Mouse (Mus musculus): ENCODE results near the gene Mipep. TPM values are rescaled to one million over a fixed set of nuclear protein-coding genes. Genes with fewer than 3 reads are reported as not detected.

The Mipep gene
- total and polyA plus RNA-seq, 2 experiments from 2014 or later, result 17.1 to 32.1 TPM

DNA sequence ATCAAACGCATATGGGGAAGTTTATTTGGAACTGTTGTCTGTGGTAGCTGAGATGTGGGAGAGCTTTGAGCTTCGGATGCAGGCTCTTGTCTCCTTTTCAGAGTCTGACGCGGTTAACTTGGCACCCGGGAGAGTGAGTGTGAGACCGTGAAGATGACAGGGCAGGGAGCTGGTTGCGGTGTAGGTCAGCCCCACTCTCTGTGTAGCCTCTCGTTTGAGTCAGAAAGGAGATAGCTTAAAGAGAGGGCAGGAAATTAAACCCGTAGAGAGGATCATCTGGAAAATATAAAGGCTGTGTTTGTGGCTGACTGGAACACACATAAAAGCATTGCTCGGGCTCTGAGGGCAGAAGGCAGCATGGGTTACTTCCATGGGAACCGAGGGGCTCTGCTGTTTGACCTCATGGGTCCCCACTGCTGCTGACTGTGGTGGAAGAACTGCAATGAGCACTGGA, 22.5 kb downstream of the Mipep start:
- Histone ChIP-seq H3K4me2 (ENCODE audit: low read depth, low read length, poor library complexity, severe bottlenecking) (no peak overlapping the region), H3K9me3 (ENCODE audit: low read length) (no peaks in the 10 kb centered on the region), H3K36me3 (ENCODE audit: insufficient read depth, low read length) (peaks cover 15% of the 10 kb centered on the region), H3K27ac (ENCODE audit: low read depth, low read length) (no peak overlapping the region; the same call in 1 of the 2 replicates), H3K4me1 (ENCODE audit: insufficient read depth, low read length) (no peaks in the 10 kb centered on the region), H3K4me3 (ENCODE audit: low read depth, low read length) (no peak overlapping the region), H3K27me3 (ENCODE audit: insufficient read depth, low read length) (no peaks in the 10 kb centered on the region), H3K9ac (replicated peaks; ENCODE audit: low read length, poor library complexity, severe bottlenecking) (no peak overlapping the region)
- no peak for TF ChIP-seq CTCF (IDR thresholded peaks at IDR 0.05)
- 50% methylated on average over 11 of the region's 11 CpGs for WGBS
- ATAC-seq (ENCODE audit: low FRiP score) (no peak), DNase-seq (ENCODE audit: low spot score) (no peak)

DNA sequence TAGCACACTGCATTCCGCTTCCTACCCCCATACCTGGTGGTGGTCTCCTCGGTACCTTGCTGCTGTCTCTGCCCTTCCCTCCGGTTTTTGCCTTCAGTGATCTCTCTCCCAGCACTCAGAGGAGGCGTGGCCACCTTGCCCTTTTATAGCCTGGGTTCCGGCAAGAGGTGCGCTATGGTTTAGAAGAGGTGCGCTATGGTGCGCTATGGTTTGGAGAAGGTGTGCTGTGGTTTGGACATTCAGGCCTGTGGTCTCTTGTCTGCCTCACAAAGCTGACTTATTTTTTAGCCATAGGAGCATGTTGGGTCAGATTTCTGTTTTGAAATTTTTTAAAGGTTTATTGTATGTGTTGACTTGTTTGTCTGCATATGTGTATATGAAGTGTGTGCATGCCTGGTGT, 25.5 kb downstream of the Mipep start:
- Histone ChIP-seq H3K9me3 (ENCODE audit: low read length) (no peaks in the 10 kb centered on the region), H3K9ac (replicated peaks; ENCODE audit: low read length, poor library complexity, severe bottlenecking) (no peak overlapping the region), H3K36me3 (ENCODE audit: insufficient read depth, low read length) (peaks cover 19% of the 10 kb centered on the region), H3K27me3 (ENCODE audit: insufficient read depth, low read length) (no peaks in the 10 kb centered on the region), H3K27ac (ENCODE audit: low read depth, low read length) (no peak overlapping the region), H3K4me1 (ENCODE audit: insufficient read depth, low read length) (no peaks in the 10 kb centered on the region), H3K4me2 (ENCODE audit: low read depth, low read length, poor library complexity, severe bottlenecking) (no peak overlapping the region), H3K4me3 (ENCODE audit: low read depth, low read length) (no peak overlapping the region)
- WGBS, result 94% methylated on average over 8 of the region's 8 CpGs
- no peak for DNase-seq (ENCODE audit: low spot score)
- no peak for ATAC-seq (ENCODE audit: low FRiP score)
- no peak for TF ChIP-seq CTCF (IDR thresholded peaks at IDR 0.05)

DNA sequence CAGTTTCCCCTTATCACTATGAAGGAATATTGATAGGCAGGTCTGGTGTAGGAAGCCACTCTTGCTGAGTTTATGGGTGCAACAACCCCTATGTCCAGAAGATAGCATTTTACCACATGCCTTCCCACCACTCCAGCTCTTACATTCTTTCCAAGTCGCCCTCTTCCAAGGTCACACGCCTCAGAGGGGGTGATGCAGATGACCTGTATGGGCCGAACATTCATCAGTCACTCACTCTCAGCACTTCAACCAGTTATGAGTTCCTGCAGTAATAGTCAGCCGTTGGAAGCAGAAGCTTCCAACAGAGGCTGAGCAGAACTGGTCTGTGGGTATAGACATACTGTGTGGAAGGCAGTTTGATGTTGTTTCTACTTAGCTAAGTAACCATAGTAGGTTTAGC, 27.2 kb downstream of the Mipep start:
- ATAC-seq (ENCODE audit: low FRiP score) (no peak), DNase-seq (ENCODE audit: low spot score) (no peak)
- no peak overlapping the region for H3K4me2 ChIP-seq (ENCODE audit: low read depth, low read length, poor library complexity, severe bottlenecking)
- no peak overlapping the region for H3K4me3 ChIP-seq (ENCODE audit: low read depth, low read length)
- TF ChIP-seq CTCF (IDR thresholded peaks at IDR 0.05), result no peak
- 91% methylated on average over 4 of the region's 4 CpGs for WGBS
- H3K9me3 ChIP-seq (ENCODE audit: low read length), result no peaks in the 10 kb centered on the region
- H3K27ac ChIP-seq (ENCODE audit: low read depth, low read length), result no peak overlapping the region
- no peaks in the 10 kb centered on the region for H3K4me1 ChIP-seq (ENCODE audit: insufficient read depth, low read length)
- H3K27me3 ChIP-seq (ENCODE audit: insufficient read depth, low read length), result no peaks in the 10 kb centered on the region
- H3K9ac ChIP-seq (replicated peaks; ENCODE audit: low read length, poor library complexity, severe bottlenecking), result no peak overlapping the region
- peaks cover 15% of the 10 kb centered on the region for H3K36me3 ChIP-seq (ENCODE audit: insufficient read depth, low read length)

DNA sequence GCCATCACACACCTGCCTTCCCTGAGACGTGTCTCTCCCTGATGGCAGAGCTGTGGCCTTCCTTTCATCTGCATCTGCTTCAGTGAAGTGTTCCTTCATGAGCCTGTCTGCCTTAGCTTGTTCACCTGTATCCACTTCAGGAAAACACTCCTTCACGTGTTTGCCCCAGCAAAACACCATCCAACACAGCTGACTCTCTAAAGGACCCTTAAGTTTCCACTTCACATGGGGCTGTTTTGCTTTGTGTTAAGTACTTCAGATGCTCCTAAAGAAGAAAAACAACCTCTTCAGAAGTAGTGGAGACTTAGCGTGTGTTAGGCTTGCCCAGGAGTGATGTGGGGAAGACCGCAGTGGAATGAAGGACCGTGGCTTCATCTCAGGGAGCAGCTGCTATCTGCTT, 30.7 kb downstream of the Mipep start:
- 90% methylated on average over 5 of the region's 5 CpGs for WGBS
- no peak for DNase-seq (ENCODE audit: low spot score)
- TF ChIP-seq CTCF (IDR thresholded peaks at IDR 0.05), result no peak
- Histone ChIP-seq H3K4me3 (ENCODE audit: low read depth, low read length) (no peak overlapping the region), H3K9me3 (ENCODE audit: low read length) (no peaks in the 10 kb centered on the region), H3K27me3 (ENCODE audit: insufficient read depth, low read length) (no peaks in the 10 kb centered on the region), H3K27ac (ENCODE audit: low read depth, low read length) (no peak overlapping the region), H3K4me1 (ENCODE audit: insufficient read depth, low read length) (no peaks in the 10 kb centered on the region), H3K4me2 (ENCODE audit: low read depth, low read length, poor library complexity, severe bottlenecking) (no peak overlapping the region), H3K9ac (replicated peaks; ENCODE audit: low read length, poor library complexity, severe bottlenecking) (no peak overlapping the region), H3K36me3 (ENCODE audit: insufficient read depth, low read length) (peaks cover 19% of the 10 kb centered on the region)
- ATAC-seq (ENCODE audit: low FRiP score), result no peak

DNA sequence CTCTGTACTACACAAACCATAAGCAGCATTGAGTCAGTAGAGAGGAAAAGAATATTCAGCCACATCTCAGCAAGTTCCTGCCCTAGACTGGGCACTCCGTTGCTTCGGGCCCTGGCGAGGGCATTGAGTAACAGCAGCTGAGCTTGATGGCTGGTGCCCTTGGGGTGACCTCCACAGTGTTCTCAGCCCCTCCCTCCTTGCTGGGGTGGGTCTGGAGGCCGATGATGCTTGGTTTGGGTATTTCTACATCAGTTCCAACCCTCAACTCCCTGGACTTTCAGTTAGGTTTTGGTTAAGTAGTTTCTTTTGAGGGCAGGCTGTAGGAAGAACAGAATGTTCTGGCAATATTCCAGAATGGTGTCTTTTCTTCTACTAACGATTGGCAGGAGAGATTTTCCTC, 33.7 kb downstream of the Mipep start:
- no peak overlapping the region for H3K27ac ChIP-seq (ENCODE audit: low read depth, low read length)
- DNase-seq (ENCODE audit: low spot score) (no peak), ATAC-seq (ENCODE audit: low FRiP score) (no peak)
- no peaks in the 10 kb centered on the region for H3K9me3 ChIP-seq (ENCODE audit: low read length)
- peaks cover 11% of the 10 kb centered on the region; the same call in 1 of the 2 replicates for H3K36me3 ChIP-seq (ENCODE audit: insufficient read depth, low read length)
- no peak for TF ChIP-seq CTCF (IDR thresholded peaks at IDR 0.05)
- WGBS, result 79% methylated on average over 5 of the region's 5 CpGs
- H3K4me3 ChIP-seq (ENCODE audit: low read depth, low read length), result no peak overlapping the region
- H3K9ac ChIP-seq (replicated peaks; ENCODE audit: low read length, poor library complexity, severe bottlenecking), result no peak overlapping the region
- H3K4me2 ChIP-seq (ENCODE audit: low read depth, low read length, poor library complexity, severe bottlenecking), result no peak overlapping the region
- H3K4me1 ChIP-seq (ENCODE audit: insufficient read depth, low read length), result no peaks in the 10 kb centered on the region
- H3K27me3 ChIP-seq (ENCODE audit: insufficient read depth, low read length), result no peaks in the 10 kb centered on the region

DNA sequence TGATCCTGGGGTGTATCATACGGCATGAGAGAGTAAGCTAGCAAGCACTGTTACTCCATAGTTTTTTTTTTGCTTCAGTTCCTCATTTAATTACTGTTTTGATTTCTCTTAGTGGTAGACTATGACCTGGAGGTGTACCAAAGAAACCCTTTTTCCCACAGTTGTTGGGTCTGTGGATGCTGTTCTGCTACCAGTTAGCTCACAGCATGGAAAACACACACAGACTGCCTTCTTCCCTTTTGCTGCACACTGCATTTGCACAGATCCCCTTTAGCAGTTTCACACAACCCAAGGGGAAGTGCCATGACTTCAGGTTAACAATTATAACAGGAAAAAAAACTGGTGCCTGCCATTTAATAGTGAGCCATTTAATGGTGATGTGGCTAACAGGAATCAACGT, 45.7 kb downstream of the Mipep start:
- Histone ChIP-seq H3K9ac (replicated peaks; ENCODE audit: low read length, poor library complexity, severe bottlenecking) (no peak overlapping the region), H3K27ac (ENCODE audit: low read depth, low read length) (no peak overlapping the region), H3K36me3 (ENCODE audit: insufficient read depth, low read length) (peaks cover 20% of the 10 kb centered on the region), H3K27me3 (ENCODE audit: insufficient read depth, low read length) (no peaks in the 10 kb centered on the region), H3K9me3 (ENCODE audit: low read length) (no peaks in the 10 kb centered on the region), H3K4me2 (ENCODE audit: low read depth, low read length, poor library complexity, severe bottlenecking) (no peak overlapping the region), H3K4me1 (ENCODE audit: insufficient read depth, low read length) (no peaks in the 10 kb centered on the region), H3K4me3 (ENCODE audit: low read depth, low read length) (no peak overlapping the region)
- no peak for TF ChIP-seq CTCF (IDR thresholded peaks at IDR 0.05)
- 96% methylated on average over 2 of the region's 2 CpGs for WGBS
- DNase-seq (ENCODE audit: low spot score) (no peak), ATAC-seq (ENCODE audit: low FRiP score) (no peak)

All from midbrain, postnatal 0 days (tissue).